Mouse (Mus musculus) liver, adult 2 months (tissue): ENCODE measurements around the gene Recql.

ENCODE experiments used
- CTCF ChIP-seq: fragments of 200-500 bp; IDR thresholded peaks from 2 replicates; pipeline ENCODE4 v1.5.1; 2011; ENCODE audit warnings: low read depth, low read length, control low read depth
- POLR2A ChIP-seq: fragments of 200-500 bp; IDR thresholded peaks from 2 replicates; pipeline ENCODE4 v1.6.1; 2011; ENCODE audit warnings: low read length, control low read depth; ENCODE audit not compliant: insufficient read depth; ENCODE audit errors: extremely low read depth

DNA sequence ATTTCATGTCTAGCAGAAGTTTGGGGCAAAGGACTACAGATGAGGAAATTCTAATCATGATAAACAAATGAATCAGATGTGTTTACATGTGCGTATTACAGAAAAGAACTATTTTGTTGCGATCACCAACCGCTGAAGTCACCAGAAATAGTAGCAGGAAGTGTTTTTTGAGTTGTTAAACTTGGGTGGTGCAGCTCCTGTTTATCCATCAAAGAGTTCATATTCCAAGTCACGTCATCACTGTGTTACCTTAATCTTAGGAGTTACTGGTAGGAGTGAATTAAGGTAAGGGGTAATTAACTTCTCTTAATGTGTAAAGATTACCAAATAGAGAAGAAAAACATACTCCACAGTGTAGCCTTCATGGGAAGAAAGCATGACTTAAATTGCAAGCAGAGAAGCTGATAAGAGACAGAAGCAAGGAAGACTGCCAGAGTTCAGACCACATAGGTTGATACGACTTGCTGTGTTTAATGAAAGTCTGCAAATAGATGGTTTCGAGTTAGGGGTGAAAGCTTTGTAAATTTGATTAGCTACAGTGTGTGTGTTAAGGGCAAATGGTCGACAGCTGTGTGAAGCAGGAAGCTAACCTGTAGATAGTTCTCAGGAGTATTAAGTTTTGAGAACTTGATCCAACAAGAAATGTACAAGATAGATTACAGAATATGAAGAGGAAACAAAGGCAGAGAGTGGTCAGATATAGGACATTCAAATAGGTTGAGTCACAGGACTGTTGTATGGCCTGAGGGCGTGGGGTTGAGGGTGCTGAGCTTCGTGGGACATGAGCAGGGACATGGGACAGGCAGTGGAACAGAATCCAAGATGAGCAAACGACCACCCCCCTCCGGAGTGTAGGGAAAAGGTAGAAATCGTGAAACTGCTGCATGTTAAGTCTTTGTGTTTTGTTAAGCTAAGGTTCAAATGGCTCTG, 40.4 kb downstream of the Recql start:
- TF ChIP-seq CTCF (no peak), POLR2A (no peak)
